Mouse (Mus musculus): ENCODE measurements around the gene Tmem189. TPM values are rescaled to one million over a fixed set of nuclear protein-coding genes. Genes with fewer than 3 reads are reported as not detected.
A peak's percentile ranks its signal among the peaks of the same experiment; 100 is the strongest.

Gene Tmem189
- polyA plus RNA-seq, 1 experiment from 2014 or later = 39.3 TPM

- H3K27ac ChIP-seq = no peak overlapping the region
- no peak overlapping the region for H3K4me2 ChIP-seq
- 2% methylated on average over 13 of the region's 13 CpGs for WGBS
- H3K27me3 ChIP-seq = no peaks in the 10 kb centered on the region; the same call in 1 of the 2 replicates
- 0 out of 2 replicates have a peak, but pooled peaks cover 3% of the 10 kb centered on the region for H3K4me1 ChIP-seq (replicated peaks)
- H3K9ac ChIP-seq (replicated peaks) = no peak overlapping the region
- H3K36me3 ChIP-seq = no peaks in the 10 kb centered on the region
- peak; percentile 74 for ATAC-seq (ENCODE audit: insufficient number of reproducible peaks, insufficient read depth, low FRiP score, low TSS enrichment, low read depth)
- H3K9me3 ChIP-seq = no peaks in the 10 kb centered on the region
- no peak overlapping the region for H3K4me3 ChIP-seq (replicated peaks)
Observed at GRCm38 (mm10) chr2:167679902-167680430, 9.7 kb downstream of the Tmem189 start.

DNA sequence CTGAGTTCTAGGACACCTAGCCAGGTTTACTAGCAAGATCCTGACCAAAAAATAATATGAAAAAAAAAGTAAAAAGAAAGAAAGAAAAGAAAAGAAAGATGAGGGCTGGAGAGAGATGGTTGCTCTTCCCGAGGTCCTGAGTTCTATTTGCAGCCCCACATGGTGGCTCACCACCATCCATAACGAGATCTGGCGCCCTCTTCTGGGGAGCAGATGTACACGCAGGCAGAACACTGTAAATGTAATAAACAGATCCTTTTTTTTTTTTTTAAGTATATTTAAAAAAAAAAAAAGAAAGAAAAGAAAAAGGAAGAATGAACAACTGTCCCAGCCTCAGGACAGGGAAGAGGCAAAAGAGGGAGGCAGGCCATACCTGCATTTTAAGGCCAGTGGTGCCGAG lies 11.0 kb downstream of the Tmem189 start:
- H3K36me3 ChIP-seq = no peaks in the 10 kb centered on the region
- no peak overlapping the region for H3K9ac ChIP-seq (replicated peaks)
- no peaks in the 10 kb centered on the region; the same call in 1 of the 2 replicates for H3K27me3 ChIP-seq
- H3K4me3 ChIP-seq (replicated peaks) = no peak overlapping the region
- 49% methylated on average over 5 of the region's 5 CpGs for WGBS
- H3K9me3 ChIP-seq = no peaks in the 10 kb centered on the region
- no peak overlapping the region for H3K27ac ChIP-seq
- H3K4me2 ChIP-seq = no peak overlapping the region
- 0 out of 2 replicates have a peak, but pooled peaks cover 3% of the 10 kb centered on the region for H3K4me1 ChIP-seq (replicated peaks)
- no peak for ATAC-seq (ENCODE audit: insufficient number of reproducible peaks, insufficient read depth, low FRiP score, low TSS enrichment, low read depth)

DNA sequence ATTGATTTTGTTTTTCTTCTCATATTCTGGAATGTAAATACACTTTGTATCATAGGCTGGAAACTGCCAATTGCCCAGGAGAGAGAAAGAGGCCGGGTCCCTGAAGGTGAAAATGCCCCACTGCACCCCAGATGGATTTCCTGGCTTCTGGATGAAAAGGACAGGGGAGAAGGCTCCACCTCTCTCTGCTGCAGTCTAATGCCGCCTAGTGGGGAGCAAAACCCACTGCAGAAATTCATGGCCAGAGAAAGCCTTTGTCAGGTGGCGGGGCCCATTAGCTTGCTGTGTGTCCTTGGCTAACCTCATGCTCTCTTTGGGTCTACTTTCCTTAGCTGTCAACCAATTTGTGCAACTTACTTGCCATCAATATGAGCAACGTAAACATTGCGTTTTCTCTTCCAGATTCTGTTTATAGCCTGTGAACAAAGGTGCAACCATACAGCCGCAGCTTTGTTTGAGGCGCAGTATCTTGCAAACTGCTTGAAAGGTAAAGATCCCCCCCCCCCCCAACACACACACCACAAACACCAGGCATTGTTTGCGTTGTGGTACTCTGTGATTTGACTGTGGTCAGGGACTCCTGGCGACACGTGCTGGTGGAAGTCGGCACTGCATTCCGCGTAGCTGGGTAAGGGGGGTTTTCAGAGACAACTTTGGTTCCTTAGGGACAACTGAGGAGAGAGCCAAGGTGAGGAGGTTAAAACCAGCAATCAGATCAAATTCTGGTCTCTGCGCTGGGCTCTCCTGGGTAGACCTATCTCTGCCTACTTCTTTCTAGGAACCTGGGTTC lies 14.3 kb downstream of the Tmem189 start:
- Histone ChIP-seq H3K9me3 (no peaks in the 10 kb centered on the region), H3K27me3 (no peaks in the 10 kb centered on the region), H3K4me2 (no peak overlapping the region), H3K36me3 (no peaks in the 10 kb centered on the region), H3K27ac (no peak overlapping the region), H3K9ac (replicated peaks) (no peak overlapping the region), H3K4me3 (replicated peaks) (no peak overlapping the region), H3K4me1 (replicated peaks) (0 out of 2 replicates have a peak, but pooled peaks cover 6% of the 10 kb centered on the region)
- 45% methylated on average over 14 of the region's 14 CpGs for WGBS
- ATAC-seq (ENCODE audit: insufficient number of reproducible peaks, insufficient read depth, low FRiP score, low TSS enrichment, low read depth) = no peak

DNA sequence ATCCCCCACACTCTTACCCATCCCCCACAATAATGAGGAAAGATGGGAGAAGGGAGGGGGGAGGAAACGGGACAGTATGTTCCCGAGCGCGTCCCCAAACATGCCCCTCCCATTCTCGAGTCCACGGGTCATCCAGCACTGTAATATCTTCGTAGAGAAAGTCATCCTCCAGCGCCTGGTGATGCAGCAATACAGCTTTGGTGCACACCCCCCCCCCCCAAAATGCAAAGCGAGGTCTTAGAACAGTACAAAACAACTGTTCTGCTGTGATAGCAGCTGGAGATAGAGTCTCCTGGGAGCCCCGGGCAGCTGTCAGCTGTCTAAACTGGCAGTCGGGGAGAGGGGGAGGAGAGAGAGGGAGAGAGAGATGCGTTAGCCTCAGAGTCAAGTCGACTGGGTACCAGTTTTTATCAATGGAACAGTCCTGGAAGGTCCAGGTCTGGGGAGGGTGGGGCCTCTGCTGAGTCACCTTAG lies 17.4 kb downstream of the Tmem189 start:
- peak; percentile 64 for ATAC-seq (ENCODE audit: insufficient number of reproducible peaks, insufficient read depth, low FRiP score, low TSS enrichment, low read depth)
- Histone ChIP-seq H3K27me3 (no peaks in the 10 kb centered on the region), H3K4me3 (replicated peaks) (no peak overlapping the region), H3K4me1 (replicated peaks) (0 out of 2 replicates have a peak, but pooled peaks cover 3% of the 10 kb centered on the region), H3K36me3 (no peaks in the 10 kb centered on the region), H3K9ac (replicated peaks) (no peak overlapping the region), H3K4me2 (no peak overlapping the region), H3K9me3 (no peaks in the 10 kb centered on the region), H3K27ac (no peak overlapping the region)
- 39% methylated on average over 13 of the region's 13 CpGs for WGBS

- Histone ChIP-seq H3K9me3 (no peaks in the 10 kb centered on the region), H3K27me3 (no peaks in the 10 kb centered on the region), H3K4me2 (no peak overlapping the region), H3K4me3 (replicated peaks) (no peak overlapping the region), H3K4me1 (replicated peaks) (0 out of 2 replicates have a peak, but pooled peaks cover 3% of the 10 kb centered on the region), H3K27ac (peak overlapping the region; percentile 26; the same call in 1 of the 2 replicates), H3K9ac (replicated peaks) (no peak overlapping the region), H3K36me3 (no peaks in the 10 kb centered on the region)
- ATAC-seq (ENCODE audit: insufficient number of reproducible peaks, insufficient read depth, low FRiP score, low TSS enrichment, low read depth) = no peak
- WGBS = 80% methylated on average over 5 of the region's 5 CpGs
Observed at GRCm38 (mm10) chr2:167671101-167671633, 18.5 kb downstream of the Tmem189 start.

DNA sequence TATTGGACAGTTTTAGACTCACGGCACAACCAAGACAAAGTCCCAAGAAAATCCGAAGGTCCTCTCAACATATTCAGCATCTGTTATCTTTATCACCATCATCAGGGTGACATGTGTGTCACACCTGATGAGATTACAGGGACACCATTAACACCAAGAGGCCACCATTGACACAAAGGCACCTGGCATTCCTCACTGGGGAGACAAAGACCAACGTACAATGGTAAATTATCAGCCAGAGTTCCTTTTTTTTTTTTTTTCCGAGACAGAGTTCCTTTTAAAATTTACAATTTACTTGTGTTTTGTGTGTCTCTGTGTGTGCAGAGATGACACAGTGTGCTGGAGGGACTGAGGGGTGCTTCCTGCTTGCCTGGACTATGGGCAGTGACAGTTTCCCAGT lies 20.2 kb downstream of the Tmem189 start:
- Histone ChIP-seq H3K4me1 (replicated peaks) (0 out of 2 replicates have a peak, but pooled peaks cover 3% of the 10 kb centered on the region), H3K9me3 (no peaks in the 10 kb centered on the region), H3K27me3 (no peaks in the 10 kb centered on the region), H3K36me3 (no peaks in the 10 kb centered on the region), H3K9ac (replicated peaks) (no peak overlapping the region), H3K4me3 (replicated peaks) (no peak overlapping the region), H3K4me2 (no peak overlapping the region), H3K27ac (no peak overlapping the region)
- 74% methylated on average over 4 of the region's 4 CpGs for WGBS
- ATAC-seq (ENCODE audit: insufficient number of reproducible peaks, insufficient read depth, low FRiP score, low TSS enrichment, low read depth) = no peak

DNA sequence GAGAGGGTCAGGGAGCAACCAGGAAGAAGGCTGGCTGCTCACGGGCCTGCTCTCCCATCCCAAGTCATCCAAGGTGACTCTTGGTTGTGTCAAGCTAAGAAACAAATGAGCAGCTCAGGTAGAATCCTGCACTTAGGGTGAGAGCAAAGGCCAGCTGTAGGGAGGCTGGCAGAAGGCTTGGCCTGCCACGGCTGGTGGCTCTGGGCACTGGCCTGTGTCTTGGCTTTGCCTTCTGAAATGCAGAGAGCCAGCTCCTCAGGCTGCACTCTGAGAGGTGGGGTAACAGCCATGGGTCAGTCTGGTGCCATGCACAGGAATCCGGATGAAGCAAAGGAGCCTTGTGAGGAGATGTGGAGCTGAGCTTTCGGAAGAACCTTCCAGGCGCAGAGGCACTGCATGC lies 21.2 kb downstream of the Tmem189 start:
- Histone ChIP-seq H3K4me3 (replicated peaks) (no peak overlapping the region), H3K27ac (no peak overlapping the region), H3K36me3 (no peaks in the 10 kb centered on the region), H3K9me3 (no peaks in the 10 kb centered on the region), H3K9ac (replicated peaks) (no peak overlapping the region), H3K4me2 (no peak overlapping the region), H3K4me1 (replicated peaks) (0 out of 2 replicates have a peak, but pooled peaks cover 3% of the 10 kb centered on the region), H3K27me3 (no peaks in the 10 kb centered on the region)
- ATAC-seq (ENCODE audit: insufficient number of reproducible peaks, insufficient read depth, low FRiP score, low TSS enrichment, low read depth) = no peak
- 85% methylated on average over 5 of the region's 5 CpGs for WGBS

DNA sequence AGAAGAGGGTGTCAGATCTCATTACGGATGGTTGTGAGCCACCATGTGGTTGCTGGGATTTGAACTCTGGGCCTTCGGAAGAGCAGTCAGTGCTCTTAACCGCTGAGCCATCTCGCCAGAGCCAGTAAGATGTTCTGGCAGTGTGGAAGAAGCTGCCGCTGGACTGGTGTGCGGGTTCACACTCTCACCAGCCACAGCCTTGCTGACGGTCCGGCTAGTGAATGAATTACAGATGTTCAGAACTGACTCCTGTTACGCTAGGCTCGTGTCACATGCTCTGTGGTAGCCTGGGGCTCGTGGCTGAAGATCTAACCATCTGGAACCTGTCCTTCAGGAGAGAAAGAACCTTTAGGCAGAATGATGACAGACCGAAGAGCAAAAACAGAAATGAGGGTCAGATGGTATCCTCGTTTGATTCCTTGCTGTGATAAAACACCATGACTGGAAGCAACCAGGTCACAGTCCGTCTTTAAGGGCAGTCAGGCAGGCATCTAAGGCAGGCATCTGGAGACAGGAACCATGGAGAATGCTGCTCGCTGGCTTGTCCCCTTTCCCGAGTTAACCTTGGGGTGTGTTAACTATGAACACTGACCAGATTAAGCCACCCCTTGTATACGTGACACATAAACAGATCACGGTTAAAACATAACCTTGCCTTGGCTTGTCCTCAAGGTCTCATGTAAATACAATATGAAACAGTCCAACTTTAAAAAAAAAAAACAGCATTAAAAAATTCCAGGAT lies 23.5 kb downstream of the Tmem189 start:
- Histone ChIP-seq H3K27ac (no peak overlapping the region), H3K36me3 (no peaks in the 10 kb centered on the region), H3K4me3 (replicated peaks) (no peak overlapping the region), H3K9ac (replicated peaks) (no peak overlapping the region), H3K9me3 (no peaks in the 10 kb centered on the region), H3K27me3 (peaks cover 7% of the 10 kb centered on the region), H3K4me1 (replicated peaks) (peaks cover 8% of the 10 kb centered on the region; the same call in 1 of the 2 replicates), H3K4me2 (no peak overlapping the region)
- 74% methylated on average over 18 of the region's 18 CpGs for WGBS
- ATAC-seq (ENCODE audit: insufficient number of reproducible peaks, insufficient read depth, low FRiP score, low TSS enrichment, low read depth) = no peak

DNA sequence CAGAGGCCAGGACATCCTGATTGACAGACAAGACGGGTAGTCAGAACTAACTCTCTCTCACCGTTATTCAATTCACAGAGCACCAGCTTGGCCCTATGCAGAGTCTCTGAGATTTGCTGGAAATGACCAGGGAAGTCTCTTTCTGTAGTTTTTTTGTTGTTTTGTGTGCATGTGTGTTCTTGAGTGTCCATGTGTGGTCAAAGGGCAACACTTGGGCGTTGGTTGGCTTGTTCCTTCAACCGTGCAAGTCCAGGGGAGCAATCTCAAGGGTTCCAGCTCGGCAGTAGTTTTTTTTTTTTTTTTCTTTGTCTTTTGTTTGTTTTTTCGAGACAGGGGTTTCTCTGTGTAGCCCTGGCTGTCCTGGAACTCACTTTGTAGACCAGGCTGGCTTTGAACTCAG lies 26.9 kb downstream of the Tmem189 start:
- Histone ChIP-seq H3K9ac (replicated peaks) (no peak overlapping the region), H3K4me3 (replicated peaks) (peak overlapping the region; percentile 89; the same call in 1 of the 2 replicates), H3K4me2 (0 out of 2 replicates have a peak overlapping the region, but pooled peaks have one; percentile 98), H3K27ac (no peak overlapping the region), H3K27me3 (peaks cover 7% of the 10 kb centered on the region), H3K9me3 (no peaks in the 10 kb centered on the region), H3K4me1 (replicated peaks) (peaks cover 30% of the 10 kb centered on the region), H3K36me3 (peaks cover 2% of the 10 kb centered on the region; the same call in 1 of the 2 replicates)
- ATAC-seq (ENCODE audit: insufficient number of reproducible peaks, insufficient read depth, low FRiP score, low TSS enrichment, low read depth) = no peak
- 58% methylated on average over 6 of the region's 6 CpGs for WGBS

- peak within 1 kb of the TSS; percentile 66; the same call in 1 of the 2 replicates for H3K27ac ChIP-seq
- under 1% methylated on average over 106 of the region's 110 CpGs for WGBS
Observed at GRCm38 (mm10) chr2:167661270-167662203, 28.1 kb downstream of the Tmem189 start, which contains the start of gene Gm20431. Gm20431 (minus strand) TSS chr2:167661496.

More at GRCm38 (mm10) chr2:167661270-167662203, 28.1 kb downstream of the Tmem189 start, which contains the start of gene Gm20431:
- Histone ChIP-seq H3K9ac (replicated peaks) (peak within 1 kb of the TSS; percentile 89), H3K4me3 (replicated peaks) (peak within 1 kb of the TSS; percentile 89), H3K9me3 (no peaks in the 10 kb centered on the region), H3K36me3 (peaks cover 12% of the 10 kb centered on the region; the same call in 1 of the 2 replicates), H3K4me2 (peak within 1 kb of the TSS; percentile 98), H3K27me3 (peaks cover 7% of the 10 kb centered on the region), H3K4me1 (replicated peaks) (peaks cover 30% of the 10 kb centered on the region)
- peak; percentile 88 for ATAC-seq (ENCODE audit: insufficient number of reproducible peaks, insufficient read depth, low FRiP score, low TSS enrichment, low read depth)
